Mouse (Mus musculus) midbrain, embryonic 12.5 days (tissue): Measurements from ENCODE around the gene Hpd. TPM values are rescaled to one million over a fixed set of nuclear protein-coding genes. Genes with fewer than 3 reads are reported as not detected.
"Not testable (repeated sequence)": the region's sequence is repeated elsewhere in the genome, so short reads cannot be mapped to it uniquely, and the experiment has no call there.

Source experiments
- ATAC-seq: fragments of 200-750 bp; cut with Nextera tagmentation; 2 replicates; pipeline ENCODE4 v1.8.0; 2017; ENCODE audit warnings: low read depth, moderate TSS enrichment, moderate library complexity; ENCODE audit not compliant: low FRiP score
- H3K27ac ChIP-seq: fragments of 300-500 bp; sonication (generic); replicated peaks from 2 replicates; pipeline ENCODE4 v1.5.1; 2016; ENCODE audit warnings: mild to moderate bottlenecking
- H3K27me3 ChIP-seq: fragments of 300-500 bp; sonication (generic); 2 replicates; pipeline ENCODE4 v1.6.1; 2016; ENCODE audit warnings: mild to moderate bottlenecking
- H3K36me3 ChIP-seq: fragments of 300-500 bp; sonication (generic); 2 replicates; pipeline ENCODE4 v1.6.1; 2016
- H3K4me1 ChIP-seq: fragments of 300-500 bp; sonication (generic); 2 replicates; pipeline ENCODE4 v1.6.1; 2016
- H3K4me2 ChIP-seq: fragments of 300-500 bp; sonication (generic); replicated peaks from 2 replicates; pipeline ENCODE4 v1.6.1; 2016; ENCODE audit warnings: mild to moderate bottlenecking, moderate library complexity
- H3K4me3 ChIP-seq: fragments of 300-500 bp; sonication (generic); 2 replicates; pipeline ENCODE4 v1.5.1; 2016; ENCODE audit warnings: mild to moderate bottlenecking
- H3K9ac ChIP-seq: fragments of 300-500 bp; sonication (generic); replicated peaks from 2 replicates; pipeline ENCODE4 v1.6.1; 2016; ENCODE audit warnings: mild to moderate bottlenecking, moderate library complexity
- H3K9me3 ChIP-seq: fragments of 300-500 bp; sonication (generic); 2 replicates; pipeline ENCODE4 v1.6.1; 2016; ENCODE audit warnings: mild to moderate bottlenecking
- WGBS: fragments of 180-500 bp; shearing (Covaris S2); methylation state at CpG from one replicate; pipeline ENCODE4 v1.1.7; 2016; 5-methylcytosine and 5-hydroxymethylcytosine counted together
- polyA plus RNA-seq: library from polyadenylated mRNA; unstranded; fragments of >200 nt; fragmentation: Nextera tagmentation; extraction: Ambion mirVana; gene quantifications from 2 replicates; pipeline ENCODE4 v1.2.1, GENCODE M21; 2016

Gene Hpd
- not detected in 2 replicates for polyA plus RNA-seq

- no peaks in the 10 kb centered on the region for H3K36me3 ChIP-seq
- no peak within 1 kb of the TSS for H3K4me2 ChIP-seq
- 85% methylated on average over 10 of the region's 10 CpGs for WGBS
- no peak within 1 kb of the TSS for H3K9ac ChIP-seq
- no peaks in the 10 kb centered on the region for H3K27me3 ChIP-seq
- no peak within 1 kb of the TSS for H3K27ac ChIP-seq
- H3K4me1 ChIP-seq: no peaks in the 10 kb centered on the region
- H3K4me3 ChIP-seq: no peak within 1 kb of the TSS
- ATAC-seq: no peak
- 0 out of 2 replicates have a peak, but pooled peaks cover 5% of the 10 kb centered on the region for H3K9me3 ChIP-seq
Measured at GRCm38 (mm10) chr5:123182651-123183050, at the start of gene Hpd. Gene Hpd, minus strand, starts transcription at chr5:123182727.

GRCm38 (mm10) chr5:123232180-123232579, 49.7 kb upstream of the Hpd start:
- no peak for ATAC-seq
- WGBS: 95% methylated on average over 2 of the region's 2 CpGs

GRCm38 (mm10) chr5:123229296-123229695, 46.8 kb upstream of the Hpd start:
- WGBS: 90% methylated on average over 6 of the region's 6 CpGs
- no peak overlapping the region for H3K4me3 ChIP-seq
- no peak overlapping the region for H3K9ac ChIP-seq
- no peaks in the 10 kb centered on the region for H3K36me3 ChIP-seq
- no peak overlapping the region for H3K27ac ChIP-seq
- peak overlapping the region; percentile 61; the same call in 1 of the 2 replicates for H3K4me2 ChIP-seq
- no peaks in the 10 kb centered on the region for H3K9me3 ChIP-seq
- no peaks in the 10 kb centered on the region for H3K27me3 ChIP-seq
- H3K4me1 ChIP-seq: peaks cover 9% of the 10 kb centered on the region
- ATAC-seq: no peak

More at GRCm38 (mm10) chr5:123232180-123232579, 49.7 kb upstream of the Hpd start:
- Histone ChIP-seq H3K27me3 (no peaks in the 10 kb centered on the region), H3K4me2 (no peak overlapping the region), H3K4me1 (peaks cover 16% of the 10 kb centered on the region), H3K4me3 (no peak overlapping the region), H3K27ac (no peak overlapping the region), H3K9ac (no peak overlapping the region), H3K36me3 (peaks cover 14% of the 10 kb centered on the region), H3K9me3 (no peaks in the 10 kb centered on the region)

- Histone ChIP-seq H3K27ac (no peak overlapping the region), H3K4me2 (peak overlapping the region; percentile 61), H3K27me3 (no peaks in the 10 kb centered on the region), H3K36me3 (no peaks in the 10 kb centered on the region), H3K9me3 (no peaks in the 10 kb centered on the region), H3K4me3 (peak overlapping the region; percentile 80), H3K4me1 (peaks cover 9% of the 10 kb centered on the region), H3K9ac (peak overlapping the region; percentile 81)
- no peak for ATAC-seq
- WGBS: 11% methylated on average over 15 of the region's 15 CpGs
Measured at GRCm38 (mm10) chr5:123228524-123228922, 46.0 kb upstream of the Hpd start.

- Histone ChIP-seq H3K4me1 (peaks cover 9% of the 10 kb centered on the region), H3K36me3 (no peaks in the 10 kb centered on the region), H3K4me3 (peak overlapping the region; percentile 80), H3K4me2 (peak overlapping the region; percentile 61), H3K27ac (no peak overlapping the region), H3K9ac (peak overlapping the region; percentile 81), H3K9me3 (no peaks in the 10 kb centered on the region), H3K27me3 (no peaks in the 10 kb centered on the region)
- peak; percentile 68 for ATAC-seq
- WGBS: 2% methylated on average over 42 of the region's 42 CpGs
Measured at GRCm38 (mm10) chr5:123227762-123228523, 45.4 kb upstream of the Hpd start.

GRCm38 (mm10) chr5:123226851-123227250, 44.3 kb upstream of the Hpd start:
- no peak overlapping the region for H3K9ac ChIP-seq
- H3K4me1 ChIP-seq: peaks cover 9% of the 10 kb centered on the region
- H3K4me2 ChIP-seq: no peak overlapping the region
- H3K27me3 ChIP-seq: no peaks in the 10 kb centered on the region
- no peak overlapping the region for H3K27ac ChIP-seq
- WGBS: 88% methylated on average over 7 of the region's 7 CpGs
- ATAC-seq: no peak
- H3K36me3 ChIP-seq: no peaks in the 10 kb centered on the region
- H3K4me3 ChIP-seq: no peak overlapping the region
- H3K9me3 ChIP-seq: no peaks in the 10 kb centered on the region

- not testable (repeated sequence) for H3K4me2 ChIP-seq, H3K27me3 ChIP-seq, H3K9ac ChIP-seq, H3K9me3 ChIP-seq, H3K4me1 ChIP-seq, H3K27ac ChIP-seq, H3K4me3 ChIP-seq, ATAC-seq, H3K36me3 ChIP-seq
- 57% methylated on average over 6 of the region's 6 CpGs for WGBS
Measured at GRCm38 (mm10) chr5:123223861-123224260, 41.3 kb upstream of the Hpd start.

GRCm38 (mm10) chr5:123223051-123223410, 40.5 kb upstream of the Hpd start:
- WGBS: 86% methylated on average over 4 of the region's 4 CpGs
- no peak overlapping the region for H3K4me2 ChIP-seq
- no peaks in the 10 kb centered on the region for H3K4me1 ChIP-seq
- H3K9me3 ChIP-seq: 0 out of 2 replicates have a peak, but pooled peaks cover 3% of the 10 kb centered on the region
- no peaks in the 10 kb centered on the region for H3K36me3 ChIP-seq
- no peak for ATAC-seq
- H3K4me3 ChIP-seq: no peak overlapping the region
- H3K27me3 ChIP-seq: no peaks in the 10 kb centered on the region
- no peak overlapping the region for H3K27ac ChIP-seq
- no peak overlapping the region for H3K9ac ChIP-seq

- not testable (repeated sequence) for H3K9ac ChIP-seq, H3K27me3 ChIP-seq, H3K9me3 ChIP-seq, H3K36me3 ChIP-seq, ATAC-seq, H3K4me3 ChIP-seq, H3K4me1 ChIP-seq, H3K27ac ChIP-seq, H3K4me2 ChIP-seq
- WGBS: 83% methylated on average over 5 of the region's 5 CpGs
Measured at GRCm38 (mm10) chr5:123222346-123223050, 40.0 kb upstream of the Hpd start.

GRCm38 (mm10) chr5:123203591-123203990, 21.1 kb upstream of the Hpd start:
- not testable (repeated sequence) for H3K27me3 ChIP-seq, H3K36me3 ChIP-seq, H3K27ac ChIP-seq, H3K9ac ChIP-seq, H3K4me2 ChIP-seq, H3K9me3 ChIP-seq, H3K4me3 ChIP-seq, H3K4me1 ChIP-seq, ATAC-seq
- WGBS: 88% methylated on average over 7 of the region's 7 CpGs

- not testable (repeated sequence) for H3K27ac ChIP-seq, H3K27me3 ChIP-seq, H3K4me1 ChIP-seq, H3K4me3 ChIP-seq, ATAC-seq, H3K9ac ChIP-seq, H3K9me3 ChIP-seq, H3K4me2 ChIP-seq, H3K36me3 ChIP-seq
- 40% methylated on average over 4 of the region's 4 CpGs for WGBS
Measured at GRCm38 (mm10) chr5:123202771-123203170, 20.2 kb upstream of the Hpd start.

- Histone ChIP-seq H3K4me1 (no peaks in the 10 kb centered on the region), H3K9ac (no peak overlapping the region), H3K27me3 (no peaks in the 10 kb centered on the region), H3K36me3 (no peaks in the 10 kb centered on the region), H3K27ac (no peak overlapping the region), H3K4me3 (no peak overlapping the region), H3K4me2 (no peak overlapping the region), H3K9me3 (no peaks in the 10 kb centered on the region)
- WGBS: 91% methylated on average over 5 of the region's 5 CpGs
- no peak for ATAC-seq
Measured at GRCm38 (mm10) chr5:123201987-123202386, 19.5 kb upstream of the Hpd start.
